Mouse (Mus musculus) fibroblast of lung, adult 2 months (primary cell): ENCODE measurements at regions not wholly inside any gene's neighbourhood (a gene's known extent, or its start where the extent isn't known, plus 50 kb on each side); places are given as distances from the start of the nearest gene placed in this dataset.

Experiments
- DNase-seq: peaks from one replicate; pipeline ENCODE4 v3.0.0-alpha.2; 2011; ENCODE audit warnings: low read depth

- DNase-seq = no peak
Measured at GRCm38 (mm10) chr16:37459533-37459890, 74.8 kb upstream of the Stxbp5l start.

GRCm38 (mm10) chr16:37458592-37459532 lies 74.1 kb upstream of the Stxbp5l start:
- no peak for DNase-seq

- DNase-seq = no peak
Measured at GRCm38 (mm10) chr16:37455971-37456370, 71.2 kb upstream of the Stxbp5l start.

GRCm38 (mm10) chr16:37449846-37450245 lies 65.1 kb upstream of the Stxbp5l start:
- no peak for DNase-seq

GRCm38 (mm10) chr16:37445756-37446155 lies 61.0 kb upstream of the Stxbp5l start:
- DNase-seq = no peak

GRCm38 (mm10) chr16:37442936-37443335 lies 58.2 kb upstream of the Stxbp5l start:
- DNase-seq = no peak

GRCm38 (mm10) chr16:37442481-37442880 lies 57.7 kb upstream of the Stxbp5l start:
- DNase-seq = no peak

- DNase-seq = peak; percentile 82
Measured at GRCm38 (mm10) chr16:37440628-37441164, 55.9 kb upstream of the Stxbp5l start.
